Mouse (Mus musculus) midbrain, embryonic 15.5 days (tissue): Measurements from ENCODE around the gene Arhgap31. TPM values are rescaled to one million over a fixed set of nuclear protein-coding genes. Genes with fewer than 3 reads are reported as not detected.

Experiments
- ATAC-seq: fragments of 200-750 bp; cut with Nextera tagmentation; replicated peaks from 2 replicates; pipeline ENCODE4 v1.8.0; 2017; ENCODE audit warnings: moderate TSS enrichment
- H3K27ac ChIP-seq: fragments of 300-500 bp; sonication (generic); 2 replicates; pipeline ENCODE4 v1.5.1; 2015; ENCODE audit warnings: mild to moderate bottlenecking, inconsistent platforms
- H3K27me3 ChIP-seq: fragments of 300-500 bp; sonication (generic); replicated peaks from 2 replicates; pipeline ENCODE4 v1.6.1; 2015; ENCODE audit warnings: inconsistent platforms
- H3K36me3 ChIP-seq: fragments of 300-500 bp; sonication (generic); replicated peaks from 2 replicates; pipeline ENCODE4 v1.6.1; 2015; ENCODE audit warnings: inconsistent platforms
- H3K4me1 ChIP-seq: fragments of 300-500 bp; sonication (generic); 2 replicates; pipeline ENCODE4 v1.6.1; 2015; ENCODE audit warnings: inconsistent platforms
- H3K4me2 ChIP-seq: fragments of 300-500 bp; sonication (generic); 2 replicates; pipeline ENCODE4 v1.6.1; 2015; ENCODE audit warnings: inconsistent platforms, mild to moderate bottlenecking, moderate library complexity
- H3K4me3 ChIP-seq: fragments of 300-500 bp; sonication (generic); 2 replicates; pipeline ENCODE4 v1.5.1; 2015; ENCODE audit warnings: mild to moderate bottlenecking, inconsistent platforms
- H3K9ac ChIP-seq: fragments of 300-500 bp; sonication (generic); 2 replicates; pipeline ENCODE4 v1.6.1; 2015; ENCODE audit warnings: mild to moderate bottlenecking, inconsistent platforms
- H3K9me3 ChIP-seq: fragments of 300-500 bp; sonication (generic); 2 replicates; pipeline ENCODE4 v1.6.1; 2016; ENCODE audit warnings: inconsistent platforms
- WGBS: fragments of 180-500 bp; shearing (Covaris S2); methylation state at CpG from one replicate; pipeline ENCODE4 v1.1.7; 2015; ENCODE audit warnings: mixed read lengths; 5-methylcytosine and 5-hydroxymethylcytosine counted together
- polyA plus RNA-seq: library from polyadenylated mRNA; unstranded; fragments of >200 nt; fragmentation: Nextera tagmentation; extraction: Ambion mirVana; gene quantifications from 2 replicates; pipeline ENCODE4 v1.2.1, GENCODE M21; 2015

The Arhgap31 gene
- polyA plus RNA-seq, 1 experiment from 2014 or later: 5.8 TPM

GRCm38 (mm10) chr16:38700392-38701162 is 12.5 kb downstream of the Arhgap31 start:
- Histone ChIP-seq H3K27me3 (no peaks in the 10 kb centered on the region), H3K4me1 (peaks cover 6% of the 10 kb centered on the region; the same call in 1 of the 2 replicates), H3K9me3 (no peaks in the 10 kb centered on the region), H3K4me2 (no peak overlapping the region), H3K9ac (no peak overlapping the region), H3K4me3 (no peak overlapping the region), H3K36me3 (no peaks in the 10 kb centered on the region), H3K27ac (no peak overlapping the region)
- no peak for ATAC-seq
- WGBS: 87% methylated on average over 16 of the region's 16 CpGs

DNA sequence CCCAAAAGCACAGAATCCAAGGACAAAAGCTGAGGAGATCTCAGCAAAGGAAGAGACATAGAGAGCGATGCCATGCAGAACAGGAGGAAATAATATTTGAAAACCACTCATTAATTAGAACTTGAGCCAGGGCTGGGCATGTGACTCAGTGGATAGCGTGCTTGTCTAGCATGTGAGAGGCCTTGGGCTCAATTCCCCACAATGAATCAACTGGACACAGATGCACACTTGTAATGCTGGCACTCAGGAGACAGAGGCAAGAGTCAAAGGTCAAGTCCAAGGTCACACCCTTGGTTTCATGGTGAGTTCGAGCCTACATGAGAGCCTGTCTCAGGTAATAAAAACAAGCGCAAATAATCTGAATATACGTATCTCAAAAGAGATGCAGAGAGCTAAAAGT is 15.5 kb downstream of the Arhgap31 start:
- WGBS: 88% methylated on average over 5 of the region's 5 CpGs
- no peak overlapping the region for H3K9ac ChIP-seq
- no peaks in the 10 kb centered on the region for H3K9me3 ChIP-seq
- no peak overlapping the region for H3K27ac ChIP-seq
- H3K27me3 ChIP-seq: no peaks in the 10 kb centered on the region
- H3K4me1 ChIP-seq: peaks cover 6% of the 10 kb centered on the region; the same call in 1 of the 2 replicates
- H3K36me3 ChIP-seq: no peaks in the 10 kb centered on the region
- no peak overlapping the region for H3K4me3 ChIP-seq
- ATAC-seq: no peak
- no peak overlapping the region for H3K4me2 ChIP-seq

DNA sequence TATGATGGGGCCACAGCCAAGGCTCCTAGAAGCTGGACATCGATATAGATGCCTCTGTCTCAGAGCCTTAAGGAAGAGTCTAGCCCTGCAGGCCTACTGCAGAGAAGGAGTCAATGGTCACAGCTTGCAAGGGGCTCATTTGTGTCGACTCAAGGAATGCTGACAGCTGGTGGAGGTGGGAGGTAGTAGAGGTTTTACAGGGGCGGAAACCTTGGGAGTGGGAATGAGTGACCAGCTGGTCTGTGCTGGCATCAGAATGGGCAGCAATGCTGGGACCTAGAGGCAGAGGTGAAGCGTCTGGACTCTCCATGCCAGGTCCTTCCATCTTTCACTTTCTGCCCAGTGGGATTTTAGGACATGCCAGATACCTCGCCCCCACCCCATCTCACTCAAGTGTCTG is 17.5 kb downstream of the Arhgap31 start:
- no peak for ATAC-seq
- Histone ChIP-seq H3K4me3 (no peak overlapping the region), H3K36me3 (no peaks in the 10 kb centered on the region), H3K9me3 (no peaks in the 10 kb centered on the region), H3K4me2 (no peak overlapping the region), H3K27me3 (no peaks in the 10 kb centered on the region), H3K9ac (no peak overlapping the region), H3K4me1 (no peaks in the 10 kb centered on the region), H3K27ac (no peak overlapping the region)
- 73% methylated on average over 5 of the region's 5 CpGs for WGBS

DNA sequence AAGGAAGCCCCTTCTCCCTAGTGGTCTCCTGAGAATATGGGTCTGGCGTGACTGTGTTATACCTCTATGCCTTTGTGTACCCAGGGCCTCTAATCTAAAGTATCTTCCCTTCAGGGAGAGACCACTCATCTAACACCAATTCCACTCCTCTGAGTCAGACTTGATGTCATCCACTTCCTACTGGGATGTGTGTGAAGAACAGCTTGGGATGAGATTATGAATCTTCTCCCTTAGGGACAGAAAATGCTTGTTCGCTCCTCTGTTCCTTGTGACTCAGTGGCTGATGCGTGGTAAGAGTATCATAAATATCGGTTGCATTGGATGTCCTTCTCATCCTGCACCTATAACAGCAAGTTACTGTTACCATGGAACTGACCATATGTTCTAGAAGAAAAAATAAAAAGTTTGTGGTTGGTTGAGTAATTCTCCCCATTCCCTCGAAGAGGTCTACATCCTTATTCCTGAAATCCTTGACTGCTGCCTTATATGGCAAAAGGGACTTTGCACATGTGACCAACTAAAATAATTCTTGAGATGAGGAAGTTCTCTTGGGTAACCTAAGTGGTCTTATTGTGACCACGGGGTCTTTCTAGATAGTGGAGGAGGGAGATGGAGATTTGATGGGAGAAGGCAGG is 18.1 kb downstream of the Arhgap31 start:
- Histone ChIP-seq H3K4me1 (no peaks in the 10 kb centered on the region), H3K4me3 (no peak overlapping the region), H3K9me3 (no peaks in the 10 kb centered on the region), H3K27ac (no peak overlapping the region), H3K36me3 (no peaks in the 10 kb centered on the region), H3K27me3 (no peaks in the 10 kb centered on the region), H3K9ac (no peak overlapping the region), H3K4me2 (no peak overlapping the region)
- no peak for ATAC-seq
- 94% methylated on average over 6 of the region's 6 CpGs for WGBS

DNA sequence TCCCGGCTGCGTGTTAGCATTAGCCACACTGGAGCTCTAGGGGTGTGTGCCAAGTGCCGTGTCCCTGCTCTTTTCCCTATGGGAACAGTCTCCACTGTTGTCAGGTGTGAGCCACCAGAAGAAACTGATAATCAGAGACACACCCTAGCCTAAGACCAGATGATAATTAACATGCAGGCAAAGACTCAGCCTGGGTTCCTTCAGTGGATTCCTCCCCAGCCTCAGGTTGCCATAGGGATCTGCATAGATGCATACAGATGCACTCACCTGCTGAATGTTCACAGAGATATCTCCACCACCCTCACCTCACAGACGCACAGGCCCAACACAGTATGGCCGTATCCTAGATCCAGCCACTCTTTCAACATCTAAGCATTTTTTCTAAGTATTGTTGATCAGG is 22.6 kb downstream of the Arhgap31 start:
- Histone ChIP-seq H3K27me3 (no peaks in the 10 kb centered on the region), H3K4me3 (no peak overlapping the region), H3K4me2 (no peak overlapping the region), H3K27ac (no peak overlapping the region), H3K4me1 (no peaks in the 10 kb centered on the region), H3K9me3 (no peaks in the 10 kb centered on the region), H3K9ac (no peak overlapping the region), H3K36me3 (no peaks in the 10 kb centered on the region)
- no peak for ATAC-seq
- 87% methylated on average over 5 of the region's 5 CpGs for WGBS

DNA sequence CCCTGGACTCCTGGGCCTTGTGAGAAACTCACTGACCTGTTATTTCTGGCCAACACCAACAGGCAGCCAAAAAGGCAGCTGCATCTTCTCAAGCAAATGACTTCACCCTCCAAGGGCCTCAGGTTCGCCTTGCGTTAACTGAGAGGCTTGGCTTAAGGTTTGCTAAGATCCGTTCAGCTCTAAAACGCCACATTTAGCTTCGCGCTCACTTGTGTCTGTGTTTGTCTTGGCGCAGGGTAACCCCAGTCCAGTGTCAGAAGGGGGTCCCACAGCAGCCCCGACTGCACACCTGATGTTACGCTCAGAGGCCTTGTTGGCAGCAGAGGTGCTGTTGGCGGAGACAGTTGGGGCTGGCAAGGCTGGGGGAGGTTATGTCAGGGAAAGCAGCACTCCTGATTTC is 23.3 kb downstream of the Arhgap31 start:
- 86% methylated on average over 10 of the region's 10 CpGs for WGBS
- H3K4me2 ChIP-seq: no peak overlapping the region
- H3K9ac ChIP-seq: no peak overlapping the region
- H3K27ac ChIP-seq: no peak overlapping the region
- ATAC-seq: no peak
- H3K4me3 ChIP-seq: no peak overlapping the region
- no peaks in the 10 kb centered on the region for H3K27me3 ChIP-seq
- no peaks in the 10 kb centered on the region for H3K9me3 ChIP-seq
- no peaks in the 10 kb centered on the region for H3K36me3 ChIP-seq
- no peaks in the 10 kb centered on the region for H3K4me1 ChIP-seq

GRCm38 (mm10) chr16:38688531-38689264 is 24.4 kb downstream of the Arhgap31 start:
- whole genome bisulfite sequencing: 83% methylated on average over 12 of the region's 12 CpGs
- H3K9ac ChIP-seq: no peak overlapping the region
- H3K36me3 ChIP-seq: no peaks in the 10 kb centered on the region
- H3K27ac ChIP-seq: no peak overlapping the region
- no peaks in the 10 kb centered on the region for H3K27me3 ChIP-seq
- H3K4me1 ChIP-seq: no peaks in the 10 kb centered on the region
- ATAC-seq: no peak
- no peak overlapping the region for H3K4me3 ChIP-seq
- H3K4me2 ChIP-seq: no peak overlapping the region
- no peaks in the 10 kb centered on the region for H3K9me3 ChIP-seq

DNA sequence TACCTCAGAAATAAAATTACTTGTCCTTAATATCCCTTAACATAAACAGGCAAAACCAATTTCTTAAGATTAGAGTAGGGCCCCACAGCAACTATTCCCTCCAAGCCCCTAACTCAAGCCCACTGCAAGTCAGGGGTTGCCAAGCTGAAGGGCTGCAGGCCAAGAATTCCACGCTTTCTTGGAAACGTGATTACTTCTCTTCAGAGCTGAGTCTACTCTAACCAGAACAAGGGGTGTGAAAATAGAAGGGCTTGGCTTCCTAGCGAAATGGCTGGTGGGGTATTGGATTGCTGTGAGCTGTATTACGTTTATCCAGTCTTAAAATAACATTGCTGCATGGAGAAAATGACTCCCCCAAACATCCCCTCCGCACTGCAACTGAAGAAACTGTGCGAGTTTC is 25.4 kb downstream of the Arhgap31 start:
- WGBS: 62% methylated on average over 6 of the region's 6 CpGs

GRCm38 (mm10) chr16:38683094-38683493 is 30.0 kb downstream of the Arhgap31 start:
- H3K4me1 ChIP-seq: no peaks in the 10 kb centered on the region
- H3K4me3 ChIP-seq: no peak overlapping the region
- whole genome bisulfite sequencing: 59% methylated on average over 7 of the region's 7 CpGs
- no peaks in the 10 kb centered on the region for H3K27me3 ChIP-seq
- no peak overlapping the region for H3K27ac ChIP-seq
- no peak overlapping the region for H3K9ac ChIP-seq
- no peaks in the 10 kb centered on the region for H3K36me3 ChIP-seq
- H3K9me3 ChIP-seq: no peaks in the 10 kb centered on the region
- H3K4me2 ChIP-seq: no peak overlapping the region
- no peak for ATAC-seq

More for the DNA sequence above, 25.4 kb downstream of the Arhgap31 start:
- Histone ChIP-seq H3K4me1 (no peaks in the 10 kb centered on the region), H3K4me2 (no peak overlapping the region), H3K9me3 (no peaks in the 10 kb centered on the region), H3K27me3 (no peaks in the 10 kb centered on the region), H3K27ac (no peak overlapping the region), H3K4me3 (no peak overlapping the region), H3K9ac (no peak overlapping the region), H3K36me3 (no peaks in the 10 kb centered on the region)
- no peak for ATAC-seq

- Histone ChIP-seq H3K27me3 (no peaks in the 10 kb centered on the region), H3K27ac (no peak overlapping the region), H3K36me3 (no peaks in the 10 kb centered on the region), H3K4me3 (no peak overlapping the region), H3K4me1 (no peaks in the 10 kb centered on the region), H3K9ac (no peak overlapping the region), H3K9me3 (no peaks in the 10 kb centered on the region), H3K4me2 (no peak overlapping the region)
- ATAC-seq: no peak
- WGBS: 80% methylated on average over 2 of the region's 2 CpGs
Measured at GRCm38 (mm10) chr16:38681313-38681712, 31.8 kb downstream of the Arhgap31 start.

- WGBS: 54% methylated on average over 12 of the region's 12 CpGs
- no peak for ATAC-seq
- Histone ChIP-seq H3K27ac (no peak overlapping the region), H3K36me3 (no peaks in the 10 kb centered on the region), H3K4me2 (no peak overlapping the region), H3K27me3 (no peaks in the 10 kb centered on the region), H3K4me1 (no peaks in the 10 kb centered on the region), H3K4me3 (no peak overlapping the region), H3K9ac (no peak overlapping the region), H3K9me3 (no peaks in the 10 kb centered on the region)
Measured at GRCm38 (mm10) chr16:38679431-38680021, 33.5 kb downstream of the Arhgap31 start.

DNA sequence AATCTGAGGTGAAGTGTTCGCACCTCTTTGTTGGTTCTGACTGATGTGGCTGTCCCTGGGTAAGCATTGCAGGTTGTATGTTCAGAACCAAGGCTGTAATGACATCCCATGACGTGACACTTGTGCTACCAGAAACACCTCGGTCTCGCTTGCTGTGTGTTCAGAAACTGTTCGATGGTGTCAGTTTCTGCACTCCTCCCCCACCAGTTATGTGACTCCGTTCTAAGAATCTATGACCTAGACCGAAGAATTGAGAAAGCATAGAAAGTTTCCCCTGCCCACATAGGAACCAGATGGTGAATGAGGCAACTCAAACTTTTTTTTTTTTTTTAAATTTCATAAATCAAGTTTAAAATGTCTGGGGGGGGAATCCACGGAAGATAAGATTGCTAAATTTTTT is 34.2 kb downstream of the Arhgap31 start:
- Histone ChIP-seq H3K27ac (no peak overlapping the region), H3K36me3 (no peaks in the 10 kb centered on the region), H3K4me3 (no peak overlapping the region), H3K9ac (no peak overlapping the region), H3K27me3 (no peaks in the 10 kb centered on the region), H3K9me3 (no peaks in the 10 kb centered on the region), H3K4me2 (no peak overlapping the region), H3K4me1 (no peaks in the 10 kb centered on the region)
- ATAC-seq: no peak
- 86% methylated on average over 8 of the region's 8 CpGs for WGBS
